Mouse (Mus musculus) liver, adult 2 months (tissue): ENCODE data around the gene Rdh9. TPM values are rescaled to one million over a fixed set of nuclear protein-coding genes. Genes with fewer than 3 reads are reported as not detected.
"Not testable (repeated sequence)": the region's sequence is repeated elsewhere in the genome, so short reads cannot be mapped to it uniquely, and the experiment has no call there.

ENCODE experiments used
- DNase-seq: peaks from one replicate; pipeline ENCODE4 v3.0.0-alpha.2; 2011; ENCODE audit warnings: low read depth, low spot score; ENCODE audit errors: extremely low read depth
- H3K27ac ChIP-seq: fragments of 200-500 bp; replicated peaks from 2 replicates; pipeline ENCODE4 v1.5.1; 2012; ENCODE audit warnings: low read depth, mild to moderate bottlenecking, control low read depth, inconsistent platforms, low read length; ENCODE audit not compliant: insufficient read depth
- H3K27me3 ChIP-seq: fragments of 200-500 bp; 2 replicates; pipeline ENCODE4 v1.6.1; 2012; ENCODE audit warnings: mild to moderate bottlenecking, moderate library complexity, low read length, inconsistent platforms; ENCODE audit not compliant: control insufficient read depth, insufficient read depth
- H3K36me3 ChIP-seq: fragments of 200-500 bp; 2 replicates; pipeline ENCODE4 v1.6.1; 2012; ENCODE audit warnings: low read length, inconsistent platforms; ENCODE audit not compliant: control insufficient read depth, insufficient read depth
- H3K4me1 ChIP-seq: fragments of 200-500 bp; 2 replicates; pipeline ENCODE4 v1.6.1; 2011; ENCODE audit warnings: low read length; ENCODE audit not compliant: control insufficient read depth, insufficient read depth
- H3K4me3 ChIP-seq: fragments of 200-500 bp; 2 replicates; pipeline ENCODE4 v1.5.1; 2011; ENCODE audit warnings: low read depth, mild to moderate bottlenecking, control low read depth, low read length, moderate library complexity; ENCODE audit not compliant: insufficient read depth
- H3K79me2 ChIP-seq: fragments of 200-500 bp; 2 replicates; pipeline ENCODE4 v1.6.1; 2012; ENCODE audit warnings: inconsistent platforms, mild to moderate bottlenecking, low read length, moderate library complexity; ENCODE audit not compliant: control insufficient read depth, insufficient read depth
- H3K9ac ChIP-seq: fragments of 200-500 bp; 2 replicates; pipeline ENCODE4 v1.6.1; 2012; ENCODE audit warnings: low read depth, mild to moderate bottlenecking, control low read depth, inconsistent platforms, low read length
- CTCF ChIP-seq: fragments of 200-500 bp; IDR thresholded peaks from 2 replicates; pipeline ENCODE4 v1.5.1; 2011; ENCODE audit warnings: low read depth, low read length, control low read depth
- POLR2A ChIP-seq: fragments of 200-500 bp; IDR thresholded peaks from 2 replicates; pipeline ENCODE4 v1.6.1; 2011; ENCODE audit warnings: low read length, control low read depth; ENCODE audit not compliant: insufficient read depth; ENCODE audit errors: extremely low read depth
- WGBS: fragments of 180-500 bp; shearing (Covaris S2); methylation state at CpG from one replicate; pipeline ENCODE4 v1.1.7; 2018; 5-methylcytosine and 5-hydroxymethylcytosine counted together
- polyA plus RNA-seq: library from polyadenylated mRNA; depleted of rRNA; stranded (reverse); fragments of >200 nt; gene quantifications from 2 replicates; pipeline ENCODE4 v1.2.3, GENCODE M21; 2012; rRNA removed
- total RNA-seq: library from RNA; depleted of rRNA; stranded (reverse); fragments of >200 nt; gene quantifications from 2 replicates; pipeline ENCODE4 v1.2.3, GENCODE M21; 2014; rRNA removed

The Rdh9 gene
- total and polyA plus RNA-seq, 2 experiments, result 54.4 to 121 TPM

DNA sequence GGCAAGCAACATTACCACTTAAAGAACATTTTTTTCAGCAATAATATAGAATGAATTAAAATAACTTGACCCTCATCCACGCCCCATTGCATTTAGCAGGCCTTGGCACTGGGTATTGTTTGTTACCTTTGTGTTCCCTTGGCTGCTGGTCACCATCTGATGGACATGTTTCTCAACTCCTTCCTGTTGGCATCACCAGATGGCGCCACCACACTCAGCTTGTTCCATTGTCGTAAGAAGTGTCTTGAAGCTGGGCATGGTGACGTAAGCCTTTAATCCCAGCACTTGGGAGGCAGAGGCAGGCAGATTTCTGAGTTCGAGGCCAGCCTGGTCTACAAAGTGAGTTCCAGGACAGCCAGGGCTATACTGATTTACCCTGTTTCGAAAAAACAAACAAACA lies 49.2 kb downstream of the Rdh9 start:
- peak; percentile 91 for DNase-seq
- 41% methylated on average over 6 of the region's 6 CpGs for WGBS
- no peaks in the 10 kb centered on the region for H3K27me3 ChIP-seq
- no peak overlapping the region for H3K27ac ChIP-seq
- H3K9ac ChIP-seq, result no peak overlapping the region
- TF ChIP-seq POLR2A (no peak), CTCF (peak; percentile 61; the same call in 1 of the 2 replicates)
- H3K36me3 ChIP-seq, result no peaks in the 10 kb centered on the region
- H3K4me3 ChIP-seq, result no peak overlapping the region
- peaks cover 6% of the 10 kb centered on the region for H3K4me1 ChIP-seq
- no peaks in the 10 kb centered on the region for H3K79me2 ChIP-seq

DNA sequence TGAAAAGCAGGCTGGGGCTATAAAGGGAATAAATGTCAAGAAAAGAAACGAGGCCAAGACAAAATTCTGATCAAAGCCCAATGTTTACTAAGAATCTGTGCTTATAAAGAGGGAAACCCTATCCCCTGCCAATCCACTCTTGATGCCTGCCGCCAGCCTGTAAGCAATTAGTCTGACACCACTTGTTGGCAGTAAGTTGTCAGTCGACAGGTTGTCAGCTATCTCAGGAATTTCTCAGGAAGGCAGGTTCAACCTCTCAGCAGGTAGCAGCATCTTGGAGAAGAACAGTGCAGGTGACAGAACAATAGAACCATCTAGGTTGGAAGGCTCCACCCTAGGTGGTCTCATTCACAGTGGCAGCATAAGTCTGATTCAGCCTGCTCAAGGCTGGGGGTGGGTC lies 52.9 kb downstream of the Rdh9 start:
- Histone ChIP-seq H3K4me3 (no peak overlapping the region), H3K4me1 (peaks cover 4% of the 10 kb centered on the region; the same call in 1 of the 2 replicates), H3K36me3 (no peaks in the 10 kb centered on the region), H3K27me3 (no peaks in the 10 kb centered on the region), H3K79me2 (no peaks in the 10 kb centered on the region), H3K9ac (no peak overlapping the region), H3K27ac (no peak overlapping the region)
- 90% methylated on average over 3 of the region's 3 CpGs for WGBS
- TF ChIP-seq POLR2A, result no peak
- TF ChIP-seq CTCF, result no peak
- DNase-seq, result no peak

DNA sequence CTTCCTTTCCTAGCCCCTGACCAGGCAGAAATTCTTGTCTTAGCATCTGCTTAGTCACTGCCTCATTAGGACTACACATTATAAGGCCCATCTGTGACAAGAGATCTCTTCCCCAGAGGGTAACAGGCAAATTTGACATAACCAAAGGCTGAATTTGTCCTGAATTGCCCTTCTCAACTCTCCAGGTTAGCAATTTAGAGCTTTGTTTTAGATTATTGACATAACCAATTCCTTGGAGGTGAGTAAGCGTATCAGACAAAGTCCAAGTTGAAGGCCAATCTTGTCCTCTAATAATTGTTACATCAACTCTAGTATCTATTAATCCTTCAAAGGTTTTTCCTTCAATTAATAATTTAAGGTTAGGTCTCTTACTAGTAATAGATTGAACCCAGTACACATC lies 58.0 kb downstream of the Rdh9 start:
- H3K9ac ChIP-seq, H3K4me1 ChIP-seq, H3K79me2 ChIP-seq, H3K27me3 ChIP-seq, H3K36me3 ChIP-seq, H3K27ac ChIP-seq, H3K4me3 ChIP-seq: not testable (repeated sequence)
- peak; percentile 47 for DNase-seq
- WGBS, result 48% methylated on average over 1 of the region's 1 CpGs

DNA sequence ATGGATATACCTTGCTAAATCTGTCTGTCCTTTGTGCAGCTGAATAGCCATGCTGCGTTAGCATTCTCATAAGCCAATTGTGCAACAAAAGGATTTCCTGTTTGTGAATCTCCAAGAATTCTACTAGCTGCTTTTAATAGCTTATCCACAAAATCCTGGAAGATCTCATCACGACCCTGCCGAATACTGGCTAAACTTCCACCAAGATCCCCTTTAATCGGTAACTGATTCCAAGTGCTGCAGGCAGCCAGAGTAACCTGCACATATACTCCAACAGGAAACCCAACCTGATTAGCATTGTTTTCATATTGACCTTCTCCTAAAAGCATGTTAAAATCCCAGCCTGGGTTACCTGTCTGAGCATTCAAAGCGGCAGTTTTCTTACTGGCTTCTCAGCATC lies 59.1 kb downstream of the Rdh9 start:
- H3K4me3 ChIP-seq, result no peak overlapping the region
- no peak for TF ChIP-seq POLR2A
- TF ChIP-seq CTCF, result no peak
- H3K9ac ChIP-seq, result no peak overlapping the region
- H3K4me1 ChIP-seq, result no peaks in the 10 kb centered on the region; the same call in 1 of the 2 replicates
- H3K36me3 ChIP-seq, result no peaks in the 10 kb centered on the region
- peak overlapping the region; percentile 40 for H3K27ac ChIP-seq
- no peak for DNase-seq
- no peaks in the 10 kb centered on the region for H3K27me3 ChIP-seq
- H3K79me2 ChIP-seq, result no peaks in the 10 kb centered on the region
- WGBS, result 29% methylated on average over 5 of the region's 5 CpGs

DNA sequence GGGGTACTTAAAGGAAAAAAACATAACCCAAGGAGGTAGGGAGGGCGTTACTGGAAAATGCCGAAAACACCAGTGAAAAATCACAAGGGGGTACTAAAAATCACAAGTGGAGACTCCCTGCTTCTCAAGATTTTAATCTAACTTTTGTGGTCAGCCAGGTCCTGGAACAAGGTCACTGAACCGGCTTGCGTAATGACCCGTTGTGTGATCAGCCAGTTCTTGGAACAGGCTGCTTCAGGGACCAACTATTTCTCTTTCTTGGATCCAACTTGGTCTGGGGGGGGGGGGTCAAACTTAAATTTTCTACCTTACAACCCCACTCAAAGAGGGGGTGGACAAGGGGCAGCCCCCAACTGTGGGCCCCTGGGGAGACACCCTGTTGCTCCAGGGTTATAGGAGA lies 61.6 kb downstream of the Rdh9 start:
- H3K9ac ChIP-seq, H3K27ac ChIP-seq, H3K4me3 ChIP-seq, H3K79me2 ChIP-seq, H3K4me1 ChIP-seq, H3K27me3 ChIP-seq, H3K36me3 ChIP-seq: not testable (repeated sequence)
- peak; percentile 78 for DNase-seq
- WGBS, result 48% methylated on average over 5 of the region's 5 CpGs

DNA sequence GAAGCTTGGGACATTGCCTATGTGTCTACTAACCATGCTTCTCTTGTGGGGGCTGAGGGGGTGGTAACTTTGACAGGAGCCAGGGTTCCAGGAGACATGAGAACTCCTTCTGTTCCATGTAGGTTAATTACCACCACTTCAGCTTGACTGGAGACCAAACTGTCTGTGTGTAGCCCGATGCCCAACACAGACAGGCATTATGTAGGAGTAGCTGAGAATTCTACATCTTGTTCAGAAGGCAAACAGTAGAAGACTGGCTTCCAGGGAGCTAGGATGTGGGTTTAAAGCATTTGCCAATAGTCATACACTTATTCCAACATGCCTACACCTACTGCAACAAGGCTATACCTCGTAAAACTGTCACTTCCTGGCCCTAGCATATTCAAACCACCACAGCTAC lies 62.4 kb downstream of the Rdh9 start:
- Histone ChIP-seq H3K4me3 (no peak overlapping the region), H3K27me3 (no peaks in the 10 kb centered on the region), H3K36me3 (no peaks in the 10 kb centered on the region), H3K79me2 (no peaks in the 10 kb centered on the region), H3K4me1 (no peaks in the 10 kb centered on the region; the same call in 1 of the 2 replicates), H3K9ac (no peak overlapping the region), H3K27ac (no peak overlapping the region)
- TF ChIP-seq POLR2A, result no peak
- TF ChIP-seq CTCF, result no peak
- no peak for DNase-seq
- 97% methylated on average over 2 of the region's 2 CpGs for WGBS

DNA sequence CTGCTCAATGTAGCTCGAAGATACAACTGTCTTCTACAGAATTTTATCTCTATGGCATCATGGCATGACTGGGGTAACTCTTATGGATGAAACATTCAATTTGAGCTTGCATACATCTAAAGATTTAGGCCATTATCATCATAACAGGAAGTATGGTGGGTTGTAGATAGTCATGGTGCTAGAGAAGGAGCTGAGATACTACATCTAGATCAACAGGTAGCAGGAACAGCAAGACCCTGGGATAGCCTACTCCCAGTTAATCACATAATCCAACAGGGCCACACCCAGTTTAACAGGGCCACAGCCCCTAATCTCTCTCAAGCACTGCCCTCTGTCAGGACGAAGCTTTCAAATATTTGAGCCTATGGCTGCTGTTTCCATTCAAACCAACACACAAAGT lies 64.6 kb downstream of the Rdh9 start:
- no peak for DNase-seq
- TF ChIP-seq POLR2A, result no peak
- TF ChIP-seq CTCF, result no peak
- Histone ChIP-seq H3K4me1 (no peaks in the 10 kb centered on the region; the same call in 1 of the 2 replicates), H3K27ac (no peak overlapping the region), H3K27me3 (no peaks in the 10 kb centered on the region), H3K4me3 (no peak overlapping the region), H3K9ac (no peak overlapping the region), H3K79me2 (no peaks in the 10 kb centered on the region), H3K36me3 (no peaks in the 10 kb centered on the region)
- WGBS, result 81% methylated on average over 2 of the region's 2 CpGs

Other genes starting within 250 kb of the Rdh9 start
- not detected in 2 replicates for gene Nxph4, start 241.8 kb upstream of the Rdh9 start, total RNA-seq
- gene Nxph4, start 241.8 kb upstream of the Rdh9 start, polyA plus RNA-seq, result 0.05 TPM in 1 of 2 replicates, not detected in the other
- gene Lrp1, start 155.2 kb upstream of the Rdh9 start, total RNA-seq, result 193 and 278 TPM in 2 replicates
- 354 and 373 TPM in 2 replicates for gene Lrp1, start 155.2 kb upstream of the Rdh9 start, polyA plus RNA-seq
- gene Stat6, start 133.4 kb upstream of the Rdh9 start, total RNA-seq, result 27.7 and 29.1 TPM in 2 replicates
- gene Stat6, start 133.4 kb upstream of the Rdh9 start, polyA plus RNA-seq, result 29.4 and 44.7 TPM in 2 replicates
- gene Nemp1, start 109.5 kb upstream of the Rdh9 start, total RNA-seq, result 5.5 and 6.3 TPM in 2 replicates
- 2.0 and 2.7 TPM in 2 replicates for gene Nemp1, start 109.5 kb upstream of the Rdh9 start, polyA plus RNA-seq
- gene Nab2, start 107.8 kb upstream of the Rdh9 start, total RNA-seq, result 8.9 and 13.4 TPM in 2 replicates
- gene Nab2, start 107.8 kb upstream of the Rdh9 start, polyA plus RNA-seq, result 16.0 and 16.6 TPM in 2 replicates
- gene Myo1a, start 71.2 kb upstream of the Rdh9 start, total RNA-seq, result 0.18 TPM in 1 of 2 replicates, not detected in the other
- 0.02 TPM in 1 of 2 replicates, not detected in the other for gene Myo1a, start 71.2 kb upstream of the Rdh9 start, polyA plus RNA-seq
- gene Tac2, start 51.9 kb upstream of the Rdh9 start, total RNA-seq, result not detected in 2 replicates
- not detected in 2 replicates for gene Tac2, start 51.9 kb upstream of the Rdh9 start, polyA plus RNA-seq
- 4.1 and 5.8 TPM in 2 replicates for gene Zbtb39, start 36.8 kb upstream of the Rdh9 start, total RNA-seq
- 5.3 and 5.9 TPM in 2 replicates for gene Zbtb39, start 36.8 kb upstream of the Rdh9 start, polyA plus RNA-seq
- gene Gpr182, start 24.7 kb upstream of the Rdh9 start, total RNA-seq, result 4.8 and 8.8 TPM in 2 replicates
- gene Gpr182, start 24.7 kb upstream of the Rdh9 start, polyA plus RNA-seq, result 18.4 and 26.2 TPM in 2 replicates
- 0.18 and 0.27 TPM in 2 replicates for gene Rdh1, start 16.7 kb upstream of the Rdh9 start, total RNA-seq
- 0.20 TPM in 2 replicates for gene Rdh1, start 16.7 kb upstream of the Rdh9 start, polyA plus RNA-seq
- not detected in 2 replicates for gene Rdh16f1, start 16.6 kb upstream of the Rdh9 start, total RNA-seq
- gene Rdh16f1, start 16.6 kb upstream of the Rdh9 start, polyA plus RNA-seq, result not detected in 2 replicates
- 74.0 and 111 TPM in 2 replicates for gene Rdh16, start 24.8 kb downstream of the Rdh9 start, total RNA-seq
- 43.8 and 55.8 TPM in 2 replicates for gene Rdh16, start 24.8 kb downstream of the Rdh9 start, polyA plus RNA-seq
- gene Rdh19, start 73.5 kb downstream of the Rdh9 start, total RNA-seq, result not detected in 2 replicates
- gene Rdh19, start 73.5 kb downstream of the Rdh9 start, polyA plus RNA-seq, result 0.05 TPM in 1 of 2 replicates, not detected in the other
- gene Rdh16f2, start 90.1 kb downstream of the Rdh9 start, total RNA-seq, result 282 and 329 TPM in 2 replicates
- 281 and 297 TPM in 2 replicates for gene Rdh16f2, start 90.1 kb downstream of the Rdh9 start, polyA plus RNA-seq
- gene Rdh7, start 112.4 kb downstream of the Rdh9 start, total RNA-seq, result 1,124 and 1,219 TPM in 2 replicates
- gene Rdh7, start 112.4 kb downstream of the Rdh9 start, polyA plus RNA-seq, result 1,436 and 1,472 TPM in 2 replicates
- gene Sdr9c7, start 122.1 kb downstream of the Rdh9 start, total RNA-seq, result 25.6 and 26.9 TPM in 2 replicates
- gene Sdr9c7, start 122.1 kb downstream of the Rdh9 start, polyA plus RNA-seq, result 20.4 and 36.7 TPM in 2 replicates
- 468 and 651 TPM in 2 replicates for gene Hsd17b6, start 231.2 kb downstream of the Rdh9 start, total RNA-seq
- 229 and 364 TPM in 2 replicates for gene Hsd17b6, start 231.2 kb downstream of the Rdh9 start, polyA plus RNA-seq
- 3.5 and 5.5 TPM in 2 replicates for gene Prim1, start 238.8 kb downstream of the Rdh9 start, total RNA-seq
- gene Prim1, start 238.8 kb downstream of the Rdh9 start, polyA plus RNA-seq, result 1.3 and 1.5 TPM in 2 replicates